Mouse (Mus musculus) cortical plate, adult 2 months (tissue): ENCODE measurements around the gene Pole4. TPM values are rescaled to one million over a fixed set of nuclear protein-coding genes. Genes with fewer than 3 reads are reported as not detected.
"Not testable (repeated sequence)": the region's sequence is repeated elsewhere in the genome, so short reads cannot be mapped to it uniquely, and the experiment has no call there.

Source experiments
- H3K27ac ChIP-seq: fragments of 200-500 bp; 2 replicates; pipeline ENCODE4 v1.5.1; 2012; ENCODE audit warnings: low read length, control low read depth, inconsistent platforms; ENCODE audit not compliant: insufficient read depth
- H3K4me1 ChIP-seq: fragments of 200-500 bp; 2 replicates; pipeline ENCODE4 v1.6.1; 2011; ENCODE audit warnings: low read length; ENCODE audit not compliant: control insufficient read depth, insufficient read depth
- H3K4me3 ChIP-seq: fragments of 200-500 bp; 2 replicates; pipeline ENCODE4 v1.5.1; 2011; ENCODE audit warnings: mild to moderate bottlenecking, low read length, control low read depth; ENCODE audit not compliant: insufficient read depth
- CTCF ChIP-seq: fragments of 200-500 bp; IDR thresholded peaks from 2 replicates; pipeline ENCODE4 v1.5.1; 2011; ENCODE audit warnings: mild to moderate bottlenecking, control low read depth, low read length; ENCODE audit not compliant: insufficient read depth; ENCODE audit errors: extremely low read depth
- POLR2A ChIP-seq: fragments of 200-500 bp; IDR thresholded peaks from 2 replicates; pipeline ENCODE4 v1.6.1; 2011; ENCODE audit warnings: mild to moderate bottlenecking, low read length, control low read depth; ENCODE audit not compliant: insufficient read depth; ENCODE audit errors: extremely low read depth
- polyA plus RNA-seq: library from polyadenylated mRNA; depleted of rRNA; stranded (reverse); fragments of >200 nt; gene quantifications from 2 replicates; pipeline ENCODE4 v1.2.3, GENCODE M21; 2012

Gene Pole4
- polyA plus RNA-seq, 1 experiment = 41.4 TPM

GRCm38 (mm10) chr6:82647940-82648655, 57.1 kb downstream of the Pole4 start:
- TF ChIP-seq POLR2A (no peak), CTCF (no peak)

GRCm38 (mm10) chr6:82647001-82647400, 58.2 kb downstream of the Pole4 start:
- Histone ChIP-seq H3K4me3 (no peak overlapping the region), H3K27ac (no peak overlapping the region), H3K4me1 (no peaks in the 10 kb centered on the region)
- TF ChIP-seq POLR2A (no peak), CTCF (no peak)

More at GRCm38 (mm10) chr6:82647940-82648655, 57.1 kb downstream of the Pole4 start:
- H3K4me1 ChIP-seq = no peaks in the 10 kb centered on the region
- H3K27ac ChIP-seq = peak overlapping the region; percentile 23; the same call in 1 of the 2 replicates
- H3K4me3 ChIP-seq = no peak overlapping the region

- Histone ChIP-seq H3K27ac (no peak overlapping the region), H3K4me1 (no peaks in the 10 kb centered on the region), H3K4me3 (no peak overlapping the region)
- TF ChIP-seq POLR2A = no peak
- no peak for TF ChIP-seq CTCF
Observed at GRCm38 (mm10) chr6:82640046-82640445, 65.1 kb downstream of the Pole4 start.

GRCm38 (mm10) chr6:82625331-82625730, 79.8 kb downstream of the Pole4 start:
- not testable (repeated sequence) for H3K27ac ChIP-seq, H3K4me3 ChIP-seq, H3K4me1 ChIP-seq

- Histone ChIP-seq H3K4me1 (no peaks in the 10 kb centered on the region; the same call in 1 of the 2 replicates), H3K27ac (no peak overlapping the region), H3K4me3 (no peak overlapping the region)
- no peak for TF ChIP-seq POLR2A
- TF ChIP-seq CTCF = no peak
Observed at GRCm38 (mm10) chr6:82613201-82613600, 92.0 kb downstream of the Pole4 start.

- H3K4me3 ChIP-seq = no peak overlapping the region
- no peak overlapping the region for H3K27ac ChIP-seq
- TF ChIP-seq CTCF (no peak), POLR2A (no peak)
- H3K4me1 ChIP-seq = no peaks in the 10 kb centered on the region; the same call in 1 of the 2 replicates
Observed at GRCm38 (mm10) chr6:82611049-82611448, 94.1 kb downstream of the Pole4 start.

- Histone ChIP-seq H3K4me1 (no peaks in the 10 kb centered on the region; the same call in 1 of the 2 replicates), H3K4me3 (no peak overlapping the region), H3K27ac (no peak overlapping the region)
- TF ChIP-seq POLR2A (no peak), CTCF (no peak)
Observed at GRCm38 (mm10) chr6:82609339-82609926, 95.7 kb downstream of the Pole4 start.

- TF ChIP-seq POLR2A (no peak), CTCF (no peak)
- H3K27ac ChIP-seq = no peak overlapping the region
Observed at GRCm38 (mm10) chr6:82608756-82609155, 96.4 kb downstream of the Pole4 start.

GRCm38 (mm10) chr6:82604791-82605190, 100.4 kb downstream of the Pole4 start:
- no peak for TF ChIP-seq CTCF
- TF ChIP-seq POLR2A = no peak
- no peak overlapping the region for H3K4me3 ChIP-seq
- no peak overlapping the region for H3K27ac ChIP-seq
- H3K4me1 ChIP-seq = no peaks in the 10 kb centered on the region; the same call in 1 of the 2 replicates

More at GRCm38 (mm10) chr6:82608756-82609155, 96.4 kb downstream of the Pole4 start:
- Histone ChIP-seq H3K4me3 (no peak overlapping the region), H3K4me1 (no peaks in the 10 kb centered on the region; the same call in 1 of the 2 replicates)

GRCm38 (mm10) chr6:82603665-82604064, 101.5 kb downstream of the Pole4 start:
- H3K27ac ChIP-seq = no peak overlapping the region
- H3K4me3 ChIP-seq = no peak overlapping the region
- TF ChIP-seq CTCF = peak; percentile 93
- no peak for TF ChIP-seq POLR2A
- no peaks in the 10 kb centered on the region for H3K4me1 ChIP-seq

- TF ChIP-seq POLR2A (no peak), CTCF (no peak)
- Histone ChIP-seq H3K4me3 (no peak overlapping the region), H3K27ac (no peak overlapping the region), H3K4me1 (no peaks in the 10 kb centered on the region)
Observed at GRCm38 (mm10) chr6:82603228-82603627, 101.9 kb downstream of the Pole4 start.
